Mouse (Mus musculus) cerebellum, adult 8-10 months (tissue): ENCODE results near the gene Hspb9.
A peak's percentile ranks its signal among the peaks of the same experiment; 100 is the strongest.

Source experiments
- DNase-seq: peaks from one replicate; pipeline ENCODE4 v3.0.0; 2022

Gene Hspb9

DNA sequence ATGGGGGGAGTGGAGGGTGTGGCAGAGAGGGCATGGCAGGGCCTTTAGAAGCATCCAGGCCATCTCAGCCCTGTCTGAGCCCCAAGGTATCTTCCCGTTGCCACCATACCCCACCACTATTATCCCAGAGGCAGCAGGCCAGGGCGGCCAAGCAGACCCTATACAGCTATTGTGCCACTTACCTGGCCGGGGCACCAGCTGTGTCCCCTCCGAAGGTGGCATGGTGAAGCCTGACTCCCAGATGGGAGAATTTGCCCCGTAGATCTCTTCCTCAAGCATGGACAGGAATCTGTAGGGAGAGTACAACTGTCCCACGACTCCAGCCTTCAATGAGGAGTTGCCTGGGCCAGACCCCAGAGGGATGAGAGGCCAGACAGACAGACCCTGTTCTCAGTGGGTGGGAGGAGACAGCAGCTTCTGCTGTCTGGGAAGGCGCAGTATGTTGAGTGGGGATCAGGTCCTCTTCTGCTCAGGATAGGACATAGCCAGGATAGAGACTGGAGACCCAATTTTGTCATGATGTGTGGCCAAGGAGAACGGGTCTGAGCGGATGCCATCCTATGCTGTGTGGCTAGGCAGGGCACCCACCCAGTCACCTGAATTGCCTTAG is 4.3 kb upstream of the Hspb9 start:
- DNase-seq, result no peak

DNA sequence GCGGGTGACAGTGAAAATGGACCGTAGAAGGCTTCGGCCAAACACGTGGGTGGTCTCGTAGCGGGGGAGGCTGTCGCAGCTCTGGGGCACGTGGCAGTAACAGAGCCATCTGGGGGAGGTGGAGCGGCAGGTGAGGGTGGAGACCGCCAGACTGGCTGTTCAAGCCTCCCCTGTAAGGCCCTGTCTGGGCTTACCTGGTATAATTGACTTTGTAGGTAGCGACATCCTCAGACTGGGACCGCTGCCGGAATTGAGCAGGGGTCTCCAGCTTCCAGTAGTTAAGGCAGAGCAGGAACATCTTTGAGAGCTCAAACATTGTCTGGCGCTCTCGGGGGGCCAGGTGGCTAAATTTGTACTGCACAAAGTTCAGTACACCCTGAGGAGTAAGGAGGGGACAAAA is 3.1 kb upstream of the Hspb9 start:
- no peak for DNase-seq

DNA sequence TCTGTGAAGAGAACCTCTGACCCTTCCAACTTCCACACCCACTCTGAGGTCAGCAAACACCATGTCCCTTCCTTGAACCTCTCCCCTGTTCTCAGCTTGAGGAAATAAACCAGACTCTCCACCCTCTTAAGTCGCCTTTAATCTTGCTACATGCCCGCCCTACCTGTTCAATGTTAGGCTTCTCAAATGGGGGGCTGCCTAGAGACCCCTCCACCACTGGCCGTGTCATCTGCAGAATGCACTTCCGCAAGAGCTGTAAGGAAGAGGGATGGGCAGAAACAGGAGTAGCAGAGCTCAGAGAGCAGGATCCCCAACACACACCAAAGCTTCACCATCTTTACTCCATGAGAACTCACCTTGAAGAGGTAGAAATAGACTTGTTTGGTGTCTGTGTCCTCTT is 2.7 kb upstream of the Hspb9 start:
- no peak for DNase-seq

DNA sequence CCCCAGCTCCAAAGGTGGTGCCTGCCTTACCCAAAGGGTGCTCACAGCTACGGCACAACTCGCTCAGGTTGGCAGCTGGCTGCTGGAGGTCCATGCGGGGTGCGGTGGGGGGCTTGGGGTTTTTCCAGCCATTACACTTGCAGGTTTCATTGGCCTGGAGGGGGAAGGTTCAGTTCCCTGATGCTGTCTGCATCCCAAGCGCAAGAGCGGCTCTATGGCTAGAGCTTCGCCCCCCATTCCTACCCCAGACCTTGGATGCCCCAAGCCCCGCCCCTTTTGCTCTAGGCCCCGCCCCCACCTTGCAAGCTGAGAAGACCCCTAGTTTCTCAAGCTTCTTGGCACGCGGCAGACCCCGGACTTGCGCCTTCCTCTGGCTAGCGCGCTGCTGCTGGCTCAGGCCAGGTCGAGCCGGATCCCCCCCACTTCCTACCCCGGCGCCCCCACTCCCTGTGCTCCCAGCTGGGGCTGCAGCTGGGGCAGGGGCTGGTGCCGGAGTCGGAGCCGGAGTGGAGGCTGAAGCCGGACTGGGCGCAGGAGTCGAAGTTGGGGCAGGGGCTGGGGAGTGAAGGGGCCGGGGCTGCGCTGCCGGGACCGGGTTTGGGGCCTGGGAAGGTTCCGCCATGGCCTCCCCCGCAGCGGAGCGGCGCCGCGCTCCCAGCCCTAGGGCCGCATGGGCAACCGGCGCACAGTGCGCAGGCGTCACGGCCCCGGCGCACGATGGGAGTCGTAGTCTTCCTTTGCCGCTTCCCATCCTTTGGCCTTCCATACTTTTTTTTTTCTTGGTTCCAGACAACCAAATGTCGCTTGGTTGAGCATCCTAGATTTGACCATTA is 1.7 kb upstream of the Hspb9 start, which contains the start of gene Kat2a:
TSS of gene Kat2a (minus strand) at position 683 of the 833 bp plus-strand sequence.
- DNase-seq, result peak; percentile 81

DNA sequence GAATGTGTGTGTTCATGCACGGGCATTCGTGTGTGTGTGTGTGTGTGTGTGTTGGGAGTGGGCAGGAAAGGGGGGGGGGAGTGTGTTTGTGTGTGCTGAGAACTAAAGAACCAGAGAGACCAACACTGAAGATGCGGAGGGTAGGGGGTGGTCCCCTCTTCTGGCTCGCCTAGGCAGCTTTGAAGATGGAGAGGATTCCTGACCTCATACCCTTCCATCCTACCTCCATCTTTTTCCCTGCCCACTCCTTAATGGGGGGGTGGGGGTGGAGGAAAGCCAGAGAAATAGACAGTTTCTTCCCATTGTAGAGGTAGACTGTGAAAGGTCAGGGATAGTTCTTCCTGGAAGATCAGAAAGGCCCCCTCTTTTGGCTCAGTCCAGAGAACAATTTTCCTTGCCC is 476 bp upstream of the Hspb9 start:
- DNase-seq, result no peak

DNA sequence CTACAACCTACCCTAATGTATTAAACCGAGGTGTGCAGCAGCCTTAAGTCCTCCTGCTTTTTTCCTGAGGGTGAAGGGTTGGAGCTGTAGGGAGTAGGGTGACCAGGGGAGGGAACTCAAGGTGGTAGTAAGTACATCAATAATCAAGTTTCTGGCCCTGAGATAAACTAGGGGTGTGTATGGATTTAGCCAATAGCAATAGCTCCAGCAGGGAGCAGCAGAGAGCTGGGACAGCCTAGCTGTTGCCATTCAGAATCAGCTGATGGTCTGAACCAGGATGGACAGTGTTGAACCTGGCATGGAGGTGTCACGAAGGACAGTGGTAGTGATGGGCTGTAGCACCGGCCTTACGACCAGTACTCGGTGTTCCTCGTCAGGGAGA is 875 bp downstream of the Hspb9 start:
- DNase-seq, result peak; percentile 74

DNA sequence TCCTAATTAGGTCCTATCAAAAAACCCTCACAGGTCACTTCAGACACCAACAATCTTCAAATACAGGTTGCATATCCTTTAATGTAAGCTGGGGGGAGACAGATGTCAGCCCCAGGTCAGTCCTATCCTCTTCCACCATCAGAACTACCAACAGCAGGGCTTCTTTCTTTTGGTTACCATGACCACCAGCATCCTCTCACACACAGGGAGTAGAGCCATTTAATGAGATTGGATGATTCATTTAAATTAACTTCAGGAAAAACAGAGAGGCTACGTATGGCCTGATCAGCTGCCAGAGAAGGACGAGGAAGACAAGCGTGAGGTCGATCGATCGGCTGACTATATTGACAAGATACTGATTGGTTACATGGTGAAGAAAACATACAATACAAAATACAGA is 1.3 kb downstream of the Hspb9 start:
- no peak for DNase-seq

DNA sequence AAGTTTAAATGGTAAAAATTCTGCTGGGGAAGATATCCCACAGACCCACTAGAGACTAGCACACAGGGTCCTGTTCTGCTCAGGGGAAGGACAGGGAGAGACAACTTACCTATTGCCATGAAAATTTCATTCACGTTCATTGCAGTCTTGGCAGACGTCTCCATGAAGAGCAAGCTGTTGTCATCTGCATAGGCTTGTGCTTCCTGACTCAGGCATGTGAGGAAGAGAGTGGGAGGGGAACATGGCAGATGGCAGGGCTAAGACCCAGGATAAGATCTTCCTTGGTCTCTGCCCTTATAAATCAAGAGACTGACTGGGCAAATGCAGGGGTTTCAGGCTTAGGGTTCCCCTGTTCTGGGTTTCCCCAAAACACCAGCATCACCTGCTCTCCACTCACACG is 3.0 kb downstream of the Hspb9 start:
- no peak for DNase-seq

DNA sequence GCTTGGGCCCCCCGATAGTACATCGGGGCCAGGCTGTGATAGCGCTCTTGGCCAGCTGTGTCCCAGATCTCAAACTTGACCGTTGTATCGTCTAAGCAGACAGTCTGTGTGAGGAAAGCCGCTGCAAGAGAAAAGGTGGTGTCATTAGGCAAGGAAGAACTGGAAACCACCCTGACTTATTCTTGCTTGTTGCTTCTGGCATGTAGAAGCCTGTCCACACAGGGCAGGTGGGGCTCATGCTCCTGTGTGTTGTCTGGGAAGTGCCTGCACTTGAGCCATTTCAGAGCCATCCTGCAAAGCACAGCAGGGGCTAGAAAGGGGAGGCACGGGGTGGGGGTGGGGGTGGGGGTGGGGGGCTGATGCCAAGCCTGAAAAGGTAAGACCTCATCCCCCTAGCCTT is 4.8 kb downstream of the Hspb9 start:
- no peak for DNase-seq

DNA sequence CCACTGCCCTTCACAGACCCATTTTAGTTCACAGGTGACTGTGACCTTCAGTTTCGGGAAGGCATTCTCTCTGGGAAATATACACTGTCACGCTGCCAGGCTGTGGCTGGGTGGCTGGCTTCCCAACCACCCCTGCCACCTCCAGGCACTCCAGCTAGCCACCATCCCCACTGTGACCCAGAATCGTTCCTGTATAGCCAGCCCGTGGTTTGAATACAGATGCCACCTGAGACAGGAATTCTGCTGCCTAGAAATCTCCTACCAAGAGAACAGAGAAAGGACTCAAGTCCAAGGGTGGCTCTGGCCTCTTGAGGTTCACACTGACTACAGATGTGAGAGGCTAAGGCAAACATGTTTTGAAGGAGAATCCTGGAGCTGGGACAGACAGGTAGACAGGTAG is 5.2 kb downstream of the Hspb9 start:
- no peak for DNase-seq

DNA sequence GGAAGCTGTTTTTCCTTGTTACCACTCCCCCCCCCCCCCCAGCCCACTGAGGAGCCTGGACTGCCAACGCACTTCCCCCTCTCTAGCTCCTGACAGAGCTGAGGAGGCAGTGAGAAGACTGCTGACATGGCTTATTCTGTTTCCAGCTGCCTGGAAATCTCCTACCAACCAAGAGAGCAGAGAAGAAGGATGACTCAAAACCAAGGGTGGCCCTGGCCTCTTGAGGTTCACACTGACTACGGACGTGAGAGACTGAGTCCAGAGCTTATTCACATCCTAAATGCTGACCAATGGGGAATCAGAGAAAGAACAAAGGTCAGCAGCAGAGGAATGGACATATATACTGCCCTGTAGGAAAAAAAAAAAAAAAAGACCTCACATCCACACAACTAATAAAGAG is 5.7 kb downstream of the Hspb9 start:
- no peak for DNase-seq

DNA sequence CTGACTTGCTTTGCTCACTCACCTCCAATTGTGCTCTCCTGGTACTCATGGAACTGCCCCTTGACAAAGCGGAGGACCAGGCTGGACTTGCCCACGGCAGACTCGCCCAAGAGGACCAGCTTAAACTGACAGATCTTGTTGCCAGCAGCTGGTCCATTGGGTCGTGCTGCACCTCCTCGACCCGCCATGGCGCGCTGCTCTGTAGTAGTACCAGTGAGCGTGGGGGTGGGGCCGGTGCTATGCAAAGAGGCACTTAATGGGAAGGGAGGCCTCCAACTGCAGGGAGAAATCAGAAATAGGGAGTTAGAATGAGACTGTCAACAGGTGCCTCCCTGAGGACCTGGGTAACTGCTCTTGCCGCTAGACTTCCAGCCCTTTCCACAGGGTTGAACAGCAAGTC is 6.2 kb downstream of the Hspb9 start:
- DNase-seq, result no peak

DNA sequence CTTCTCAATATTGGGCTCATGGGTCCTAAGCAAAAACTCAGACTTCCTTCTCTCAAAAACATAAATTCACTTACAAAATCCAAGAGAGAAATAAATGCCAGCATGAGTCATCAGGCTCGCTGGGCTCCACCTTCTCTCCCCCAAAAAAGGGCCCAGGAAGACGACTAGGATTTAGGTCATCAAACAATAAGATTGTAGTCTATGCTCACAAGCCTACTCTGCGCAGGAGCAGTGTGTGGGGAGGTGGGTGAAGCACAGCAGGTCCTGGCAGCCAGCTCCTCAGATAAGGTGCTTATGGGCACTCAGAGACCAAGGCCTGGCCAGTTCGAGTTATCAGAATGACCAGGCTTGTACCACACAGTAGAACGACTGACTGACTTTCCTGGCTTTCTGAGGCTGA is 6.7 kb downstream of the Hspb9 start:
- no peak for DNase-seq

DNA sequence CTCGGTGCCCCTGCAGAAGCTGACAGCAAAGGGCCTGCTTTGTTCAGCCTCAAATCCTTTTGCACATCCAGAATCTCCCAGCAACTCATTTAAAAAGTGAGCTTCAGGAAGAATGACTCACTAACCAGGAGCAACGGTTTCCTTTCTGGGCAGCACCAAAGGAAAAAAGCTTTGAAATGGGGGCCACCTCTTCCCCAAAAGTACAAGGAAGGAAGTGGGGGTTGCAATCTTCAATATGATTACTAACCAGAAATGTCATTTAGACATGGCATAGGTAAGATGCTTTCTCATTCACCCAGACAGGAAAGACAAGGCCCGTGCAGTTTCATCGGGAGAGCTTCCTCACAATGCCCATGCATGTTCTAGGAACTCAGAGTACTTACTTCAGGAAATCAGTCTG is 7.6 kb downstream of the Hspb9 start:
- no peak for DNase-seq

DNA sequence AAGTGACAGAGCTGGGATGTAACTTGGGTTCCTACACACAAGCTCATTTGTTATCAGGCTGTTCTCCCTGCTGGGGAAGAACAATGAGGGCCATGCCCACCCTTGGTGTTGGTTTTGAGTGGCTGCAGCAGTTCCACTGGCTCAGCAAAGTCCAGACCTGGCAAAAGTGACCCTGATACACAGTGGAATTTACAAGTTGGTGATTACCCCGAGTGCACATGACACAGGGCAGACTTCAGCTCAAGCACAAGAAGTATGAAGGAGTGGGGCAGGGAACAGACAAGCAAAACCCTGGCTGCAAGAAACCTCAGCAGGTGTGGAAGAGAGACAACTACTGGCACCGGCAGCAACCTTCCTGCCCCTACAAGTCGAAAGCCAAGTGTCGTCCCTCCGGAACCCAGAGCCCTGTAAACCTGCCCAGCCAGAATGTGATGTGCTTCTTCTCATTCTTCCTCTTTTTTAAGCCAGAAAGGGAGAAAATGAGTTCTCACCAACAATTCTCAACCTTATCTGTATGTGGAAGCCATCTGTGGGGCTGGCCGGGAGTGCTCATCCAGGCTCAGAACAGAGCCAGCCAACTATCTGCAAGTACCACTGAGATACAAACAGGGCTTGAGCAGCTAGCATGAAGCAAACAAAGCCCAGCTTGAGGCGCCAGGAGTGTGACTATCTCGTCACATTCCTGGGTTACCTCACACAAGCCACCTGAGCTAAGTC is 8.3 kb downstream of the Hspb9 start:
- DNase-seq, result no peak

DNA sequence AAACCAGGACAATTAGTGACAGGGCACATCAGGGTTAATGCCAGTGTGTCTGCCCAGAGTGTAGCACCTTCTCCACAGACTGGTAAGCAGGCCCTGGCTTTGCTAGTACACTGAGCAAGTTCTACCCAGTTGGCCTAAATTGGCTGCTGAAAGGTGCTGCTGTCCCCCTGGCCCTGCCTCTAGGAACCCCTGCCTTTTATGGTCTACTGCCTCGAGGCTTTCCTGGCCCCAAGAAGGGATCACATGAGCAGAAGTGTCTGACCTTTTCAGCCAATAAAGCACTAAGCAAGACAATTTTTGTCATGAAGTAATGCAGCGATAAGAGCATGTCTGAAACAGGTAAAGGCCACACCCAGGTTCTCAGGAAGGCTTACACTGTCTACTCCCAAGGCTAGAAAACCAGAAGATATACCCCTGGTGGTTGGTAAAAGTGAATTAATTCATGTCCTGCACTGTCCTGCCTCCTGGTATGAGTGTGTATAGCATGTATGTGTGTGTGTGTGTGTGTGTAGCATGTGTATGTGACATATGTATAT is 8.9 kb downstream of the Hspb9 start:
- DNase-seq, result no peak

DNA sequence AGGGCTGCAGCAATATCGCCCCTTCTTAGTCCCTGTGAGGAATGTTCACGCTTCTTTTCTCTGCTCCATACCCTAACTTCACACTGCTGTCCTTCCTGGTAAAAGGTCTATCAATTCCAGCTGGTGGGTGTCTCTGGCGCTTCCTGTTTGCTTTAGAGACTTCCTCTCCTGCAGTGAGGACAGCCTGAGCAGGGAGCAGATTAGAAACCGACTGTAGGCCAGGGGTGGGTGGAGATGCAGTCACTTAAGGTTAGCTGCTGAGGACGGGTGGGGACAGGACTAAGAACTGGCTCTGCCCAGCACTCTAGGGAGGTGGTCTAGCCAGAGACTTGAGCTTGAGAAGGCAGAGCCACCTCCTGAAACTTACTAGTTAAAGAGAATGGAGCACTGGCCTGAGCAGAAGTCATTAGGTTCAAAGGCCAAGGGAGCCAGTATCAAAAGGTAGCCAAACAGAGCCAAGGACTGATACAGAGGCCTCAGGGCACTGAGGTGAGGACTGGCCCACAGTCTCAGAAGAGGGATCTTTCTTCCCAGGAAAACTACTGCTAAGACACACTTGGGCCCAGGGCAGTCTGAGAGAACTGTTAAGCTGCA is 11.4 kb downstream of the Hspb9 start:
- DNase-seq, result no peak

DNA sequence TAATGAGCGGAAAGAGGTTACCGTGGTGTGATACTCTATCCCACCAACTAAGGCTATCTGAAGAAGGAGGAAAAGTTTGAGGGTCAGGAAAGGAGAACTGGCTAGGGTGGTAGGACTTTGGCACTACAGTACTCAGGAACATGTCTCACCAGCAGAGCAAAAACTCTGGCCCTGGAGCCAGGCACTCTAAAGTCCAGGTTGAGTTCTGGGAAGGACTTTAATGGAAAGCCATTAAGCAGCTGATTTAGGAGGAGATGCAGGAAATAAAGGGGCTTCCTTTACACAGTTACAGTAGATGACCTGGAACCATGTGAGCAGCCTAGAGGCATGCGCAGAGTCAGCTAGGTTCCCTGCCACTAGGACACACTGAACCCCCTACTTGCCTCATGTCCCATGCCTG is 13.6 kb downstream of the Hspb9 start:
- no peak for DNase-seq

DNA sequence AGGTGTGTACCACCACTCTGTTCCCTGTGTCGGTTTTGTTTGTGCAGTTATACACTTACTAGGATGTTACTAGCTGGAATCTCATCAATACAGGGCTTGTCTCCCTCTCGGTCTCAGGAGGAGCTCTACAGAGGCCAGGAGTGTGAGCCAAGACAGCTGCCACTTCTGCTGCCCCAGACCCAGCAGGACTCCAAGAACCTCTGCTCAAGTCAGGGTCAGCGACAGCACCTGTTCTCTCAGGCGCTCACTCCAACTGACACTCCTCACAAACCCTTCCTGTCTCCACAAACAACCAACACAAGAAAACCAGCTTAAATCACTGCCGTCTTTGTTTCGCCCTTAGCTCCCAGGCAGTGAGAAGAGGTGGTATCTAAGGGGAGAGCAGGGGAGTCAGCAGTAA is 15.0 kb downstream of the Hspb9 start:
- DNase-seq, result no peak

DNA sequence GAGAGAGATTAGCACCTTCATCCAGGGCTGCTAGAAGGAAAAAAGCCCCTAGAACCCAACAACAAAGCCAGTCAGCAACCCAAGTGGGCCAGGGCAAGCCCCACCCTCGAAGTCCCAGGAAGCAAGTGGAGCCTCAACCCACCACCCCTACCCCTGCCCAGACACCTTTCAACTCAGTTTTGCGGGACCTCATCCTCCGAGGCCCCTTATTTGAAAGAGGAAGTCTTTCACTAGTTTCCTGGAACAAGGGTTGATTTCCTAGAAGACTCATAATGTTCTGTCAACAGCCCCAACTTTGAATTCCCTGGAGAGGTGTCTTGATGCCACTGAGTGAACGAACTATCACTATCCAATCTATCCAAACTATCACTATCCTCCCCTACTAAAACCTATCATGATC is 16.3 kb downstream of the Hspb9 start:
- no peak for DNase-seq

DNA sequence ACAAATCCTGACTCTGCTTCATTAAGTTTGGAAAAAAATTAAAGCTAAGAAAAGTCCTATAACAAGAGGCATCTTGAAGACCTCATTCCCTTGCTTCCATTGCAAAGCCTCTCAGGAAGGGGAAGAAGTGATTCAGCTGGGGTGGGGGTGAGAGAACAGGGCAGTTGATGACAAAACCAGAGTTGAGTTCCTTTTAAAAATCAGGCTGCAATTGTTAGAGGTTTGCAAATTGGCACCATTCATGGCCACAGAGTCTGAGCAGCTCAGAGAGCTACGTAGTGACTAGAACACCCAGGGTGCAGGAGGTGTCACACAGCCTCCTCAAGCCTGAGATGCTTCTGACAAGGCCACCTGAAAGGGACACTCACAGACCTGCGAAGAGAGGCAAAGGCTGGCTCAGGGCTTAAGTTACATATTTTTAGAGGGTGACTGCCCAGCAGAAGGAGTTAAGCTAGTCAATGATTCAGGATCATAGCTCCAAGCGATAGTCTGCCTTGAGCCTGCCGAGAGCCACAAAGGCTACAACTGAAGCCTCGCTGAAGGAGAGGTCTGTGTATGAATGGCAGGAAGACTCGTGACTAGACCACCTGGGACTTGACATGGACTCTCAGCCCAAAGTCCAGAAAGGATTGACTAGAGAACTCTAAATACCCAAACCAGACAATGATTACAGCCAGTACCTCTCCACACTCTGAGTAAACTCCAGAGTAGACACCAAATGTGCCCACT is 17.0 kb downstream of the Hspb9 start:
- DNase-seq, result no peak

DNA sequence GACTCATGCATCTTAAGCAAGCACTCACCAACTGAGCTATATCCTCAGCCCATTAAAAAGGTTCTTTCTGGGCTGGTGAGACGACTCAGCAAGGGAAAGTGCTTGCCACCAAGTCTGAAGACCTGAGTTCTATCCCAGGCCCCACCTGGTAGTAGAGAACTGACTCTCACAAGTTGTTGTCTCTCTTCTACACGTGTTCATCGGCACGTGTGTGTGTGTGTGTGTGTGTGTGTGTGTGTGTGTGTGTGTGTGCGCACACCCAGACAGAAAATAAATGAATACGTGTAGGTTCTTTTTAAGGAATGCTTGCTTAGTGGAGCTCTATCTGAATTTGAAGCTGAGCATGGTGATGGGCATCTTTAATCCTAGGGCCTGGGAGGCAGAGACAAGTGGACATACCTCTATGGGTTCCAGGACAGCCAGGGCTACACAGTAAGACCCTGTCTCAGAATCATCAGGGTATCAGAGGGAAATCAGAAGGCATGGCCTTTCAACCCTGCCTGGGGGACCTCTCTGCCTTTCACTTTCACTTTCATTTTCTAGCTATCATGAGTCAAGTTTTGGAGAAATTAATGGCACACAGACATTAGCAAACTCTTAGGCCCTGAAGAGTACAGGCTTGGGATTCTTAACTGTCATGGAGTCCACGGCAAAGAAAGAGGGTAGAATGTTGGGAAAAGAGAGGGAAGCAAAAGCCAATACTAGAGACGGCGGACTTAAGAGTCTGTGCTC is 21.6 kb downstream of the Hspb9 start:
- no peak for DNase-seq
